Mouse (Mus musculus): ENCODE measurements around the gene Dync1i1.
A peak's percentile ranks its signal among the peaks of the same experiment; 100 is the strongest.

Dync1i1 gene

GRCm38 (mm10) chr6:5976241-5976640, 250.8 kb downstream of the Dync1i1 start:
- no peak for DNase-seq

- peak; percentile 12 for DNase-seq
Observed at GRCm38 (mm10) chr6:5977238-5977920, 251.9 kb downstream of the Dync1i1 start.

DNA sequence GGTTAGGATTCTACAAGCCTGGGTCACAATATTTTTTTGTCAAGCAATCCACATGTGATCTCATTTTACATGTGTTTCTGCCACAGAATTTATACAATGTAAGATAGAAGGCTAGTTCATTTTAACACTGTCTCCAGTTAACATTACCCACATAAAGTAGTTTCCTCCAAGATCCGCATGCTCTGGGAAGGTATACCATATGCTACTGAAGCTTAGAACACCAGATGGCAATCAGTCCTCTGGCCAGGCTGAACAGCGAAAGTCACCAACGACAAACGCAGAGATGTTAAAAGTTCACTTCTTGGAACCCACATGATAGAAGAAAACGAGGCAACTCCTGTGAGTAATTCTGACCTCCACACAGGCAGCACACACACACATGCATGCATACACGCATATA, 265.8 kb downstream of the Dync1i1 start:
- no peak for DNase-seq

DNA sequence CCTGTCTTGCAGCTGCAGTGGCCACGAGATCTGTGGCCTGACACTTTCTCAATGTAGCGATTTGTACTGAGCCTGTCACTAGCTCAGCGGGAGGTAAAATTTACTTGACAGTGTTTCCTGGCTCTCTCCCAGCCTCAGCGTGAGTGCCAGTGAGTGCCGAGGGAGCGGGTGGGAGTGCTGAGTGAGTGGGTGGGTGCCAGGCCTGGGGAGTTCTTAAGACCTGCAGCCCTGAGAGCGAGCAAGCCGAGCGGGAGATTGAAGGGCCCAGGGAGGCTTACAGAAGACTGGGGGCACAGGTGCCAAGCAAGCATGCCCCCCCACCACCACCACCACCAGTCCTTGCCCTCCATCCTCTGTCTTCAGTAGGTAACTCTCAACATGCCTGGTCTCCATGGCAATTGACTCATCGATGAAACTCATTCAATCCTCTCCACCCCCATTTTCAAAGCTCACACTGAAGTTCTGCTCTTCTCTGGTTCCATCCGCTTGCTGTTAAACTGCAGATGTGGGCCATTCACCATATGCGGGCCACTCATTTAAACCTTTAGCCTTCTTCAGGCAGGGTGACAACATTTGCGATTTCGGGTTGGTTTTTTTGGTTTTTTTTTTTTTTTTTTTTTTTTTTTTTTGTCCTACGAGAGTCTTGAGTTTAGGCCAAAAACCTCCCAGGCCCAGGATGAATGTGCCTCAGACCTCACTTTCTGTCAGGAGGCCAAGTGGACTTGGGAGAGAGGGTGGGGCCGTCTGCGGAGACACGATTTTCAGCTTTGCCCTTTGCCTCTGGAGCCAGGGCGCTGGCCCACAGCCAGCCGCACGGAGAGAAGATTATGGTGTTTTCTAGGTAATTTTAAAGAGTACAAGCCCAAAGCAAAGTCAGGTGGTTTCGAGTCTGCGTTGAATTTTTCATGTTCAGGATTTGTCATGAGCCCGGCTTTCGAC, 266.6 kb downstream of the Dync1i1 start:
- DNase-seq, result peak; percentile 88

GRCm38 (mm10) chr6:5993056-5993455, 267.6 kb downstream of the Dync1i1 start:
- DNase-seq, result no peak

DNA sequence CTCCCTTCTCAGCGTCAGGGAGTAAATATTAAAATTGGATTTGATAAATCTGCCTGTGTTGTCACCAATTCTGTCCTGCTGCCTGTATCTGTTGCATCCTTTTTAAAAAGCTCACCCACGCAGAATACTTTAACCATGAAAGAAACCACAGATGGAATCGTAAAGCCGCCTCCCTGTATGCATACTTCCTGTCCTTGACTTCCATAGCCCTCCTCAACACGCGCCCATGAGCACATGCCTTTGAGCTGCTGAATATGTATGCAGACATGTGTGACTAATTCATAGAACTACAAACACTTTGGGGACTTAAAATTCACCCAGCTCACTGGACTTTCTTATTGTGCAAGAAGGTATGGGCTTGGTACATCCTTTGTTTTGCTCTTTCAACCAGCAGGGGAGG, 272.1 kb downstream of the Dync1i1 start:
- DNase-seq, result no peak

DNA sequence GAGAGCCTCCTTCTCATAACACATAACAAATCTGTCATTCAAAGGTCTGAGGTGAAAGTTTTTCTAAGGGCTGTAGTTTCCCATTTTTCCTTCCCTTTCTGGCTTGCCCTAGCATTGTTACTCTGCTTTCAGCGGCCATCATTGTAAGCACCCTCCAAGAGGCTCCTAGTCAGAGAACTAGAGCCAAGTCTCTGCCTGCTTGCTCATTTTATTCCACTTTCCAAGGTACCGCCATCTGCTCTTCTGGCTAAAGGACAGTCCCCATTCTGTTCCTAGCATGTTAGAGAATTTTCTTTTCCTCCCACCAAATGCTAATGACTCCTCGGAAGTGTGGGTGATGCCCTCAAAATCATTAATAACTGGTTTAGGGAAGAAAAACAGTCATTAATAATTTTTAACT, 276.6 kb downstream of the Dync1i1 start:
- DNase-seq, result no peak

DNA sequence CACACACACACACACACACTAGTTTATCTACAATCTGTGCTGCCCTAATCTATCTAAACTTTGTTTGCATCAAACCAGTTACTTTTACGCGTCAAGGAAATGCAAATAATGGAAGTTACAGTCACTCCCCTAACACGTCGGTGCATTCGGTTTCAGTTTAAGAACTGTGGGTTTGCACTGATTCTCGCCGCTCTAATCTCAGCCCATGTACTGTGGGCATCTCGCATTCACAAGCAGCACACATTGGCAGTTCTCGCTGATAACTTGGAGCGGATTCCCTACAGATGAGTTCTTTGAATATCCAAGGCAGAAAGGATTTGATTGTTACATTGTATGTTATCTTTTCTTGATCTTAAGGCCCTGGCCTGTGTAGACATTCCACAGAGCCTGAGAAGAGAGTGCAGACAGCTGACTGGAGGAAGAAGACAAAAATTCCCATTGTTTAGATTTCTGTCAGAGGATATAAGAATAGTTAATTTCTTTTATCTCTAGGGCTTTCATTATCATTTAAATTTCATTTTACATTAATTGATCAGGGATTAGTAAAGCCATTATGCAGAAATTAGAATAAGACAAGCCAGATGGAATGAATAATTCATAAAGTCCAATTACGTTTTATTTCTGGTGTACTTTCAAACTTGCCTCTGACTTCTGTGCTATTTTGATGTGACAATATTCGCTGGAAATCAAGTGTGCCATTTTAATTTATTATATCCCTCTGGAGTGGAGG, 279.5 kb downstream of the Dync1i1 start:
- DNase-seq, result no peak

DNA sequence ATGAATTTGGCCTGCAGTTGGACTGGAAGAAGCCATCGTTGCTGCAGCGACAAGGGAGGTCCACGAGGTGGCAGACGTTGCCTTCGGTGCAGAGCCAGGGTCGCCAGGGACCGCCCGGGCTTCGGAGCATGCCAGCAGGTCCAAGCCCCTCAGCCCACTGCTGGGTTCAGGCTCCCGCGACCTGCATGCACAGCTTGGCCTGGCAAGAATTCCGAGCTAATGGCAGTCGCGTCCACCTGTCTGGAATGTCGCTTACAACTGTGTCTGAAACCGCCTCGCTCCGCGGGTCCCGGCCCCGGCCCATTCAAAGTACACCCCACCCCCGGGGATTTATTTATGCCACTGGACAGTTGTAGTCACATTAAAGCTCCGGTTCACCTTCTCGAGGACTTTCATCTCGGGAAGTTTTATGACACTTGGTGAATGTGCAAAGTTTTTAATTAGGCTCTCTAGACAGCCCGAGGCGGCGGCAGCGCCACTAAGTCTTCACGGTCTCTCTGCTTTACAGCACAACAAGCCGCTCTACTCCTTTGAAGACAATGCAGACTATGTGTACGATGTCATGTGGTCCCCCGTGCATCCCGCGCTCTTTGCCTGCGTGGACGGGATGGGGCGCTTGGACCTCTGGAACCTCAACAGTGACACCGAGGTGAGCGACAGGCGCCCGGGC, 280.5 kb downstream of the Dync1i1 start:
- peak; percentile 80 for DNase-seq

DNA sequence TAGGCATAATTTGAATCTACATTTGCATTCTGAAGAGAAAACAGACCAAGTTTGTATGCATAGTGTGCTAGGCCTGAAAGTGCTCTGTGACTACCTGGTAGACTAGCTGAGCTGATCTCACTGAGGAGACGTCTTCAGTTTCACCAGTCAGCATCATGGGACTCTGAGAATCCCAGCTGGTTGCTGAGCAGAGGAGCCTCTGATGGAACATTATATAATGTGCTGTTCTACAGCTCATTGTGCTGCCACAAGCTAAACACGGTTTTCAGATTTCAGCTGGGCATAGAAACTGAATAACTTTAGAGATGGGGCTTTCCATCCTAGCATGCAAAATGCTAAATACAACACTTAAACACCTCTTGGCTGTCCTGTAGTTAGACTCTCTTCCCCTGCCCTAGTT, 285.9 kb downstream of the Dync1i1 start:
- no peak for DNase-seq

- no peak for DNase-seq
Observed at GRCm38 (mm10) chr6:6015616-6016015, 290.2 kb downstream of the Dync1i1 start.

- no peak for DNase-seq
Observed at GRCm38 (mm10) chr6:6016931-6017330, 291.5 kb downstream of the Dync1i1 start.

- no peak for DNase-seq
Observed at GRCm38 (mm10) chr6:6023976-6024375, 298.5 kb downstream of the Dync1i1 start.

GRCm38 (mm10) chr6:6027664-6028063, 302.2 kb downstream of the Dync1i1 start:
- DNase-seq, result no peak

- no peak for DNase-seq
Observed at GRCm38 (mm10) chr6:6038773-6039550, 313.5 kb downstream of the Dync1i1 start.

DNA sequence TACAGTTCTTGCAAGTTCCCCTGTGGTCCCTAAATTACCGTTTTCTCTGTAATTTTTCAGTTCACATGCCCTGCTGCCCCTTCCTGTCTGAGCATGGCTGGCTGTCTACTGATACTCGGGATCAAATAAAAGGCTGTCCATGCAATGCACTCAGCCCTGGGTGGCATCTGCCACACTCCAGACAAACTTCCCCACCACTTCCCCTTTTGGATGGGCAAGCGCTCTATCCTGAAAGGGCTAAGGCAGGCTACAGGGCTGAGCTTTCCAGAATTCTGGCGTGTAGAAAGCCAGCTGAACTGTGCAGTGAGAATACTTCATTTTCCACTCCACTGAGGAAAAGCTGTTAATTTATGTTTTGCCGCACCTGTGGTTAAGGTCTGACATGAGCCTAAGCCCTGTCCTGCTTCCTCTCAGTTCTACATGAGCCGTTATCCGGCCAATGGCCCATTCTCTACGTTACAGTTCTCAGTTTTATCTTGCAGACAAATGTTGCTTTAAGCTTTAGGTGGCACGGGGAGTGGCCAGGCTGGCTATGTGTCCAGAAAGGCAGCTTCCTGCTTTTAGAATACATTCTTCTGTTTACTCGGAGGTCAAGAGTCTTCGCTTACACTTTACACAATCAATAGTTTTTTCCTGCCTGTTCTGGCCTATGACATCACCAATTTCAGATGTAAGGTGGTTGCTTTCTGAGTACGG, 321.4 kb downstream of the Dync1i1 start:
- DNase-seq, result no peak

- DNase-seq, result no peak
Observed at GRCm38 (mm10) chr6:6052696-6053095, 327.3 kb downstream of the Dync1i1 start.

GRCm38 (mm10) chr6:6053946-6054345, 328.5 kb downstream of the Dync1i1 start:
- peak; percentile 30 for DNase-seq

DNA sequence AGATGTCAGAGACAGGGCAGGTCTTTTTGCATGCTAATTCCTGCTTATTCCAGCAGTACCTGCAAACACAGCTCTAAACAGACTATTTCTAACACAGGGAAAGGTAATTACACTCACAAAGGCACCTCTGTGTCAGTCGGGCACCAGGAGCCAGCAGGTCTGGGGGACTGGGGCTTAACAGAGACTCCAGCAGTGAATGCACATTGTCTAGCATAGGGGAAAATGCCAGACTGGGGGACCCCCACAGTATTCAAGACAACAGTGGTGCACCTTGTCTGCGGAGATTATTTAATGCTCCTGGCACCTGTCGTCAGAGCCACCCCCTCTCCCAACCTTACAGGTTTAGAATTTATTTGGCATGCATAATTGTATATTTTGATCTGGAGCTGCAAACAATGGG, 333.1 kb downstream of the Dync1i1 start:
- no peak for DNase-seq

DNA sequence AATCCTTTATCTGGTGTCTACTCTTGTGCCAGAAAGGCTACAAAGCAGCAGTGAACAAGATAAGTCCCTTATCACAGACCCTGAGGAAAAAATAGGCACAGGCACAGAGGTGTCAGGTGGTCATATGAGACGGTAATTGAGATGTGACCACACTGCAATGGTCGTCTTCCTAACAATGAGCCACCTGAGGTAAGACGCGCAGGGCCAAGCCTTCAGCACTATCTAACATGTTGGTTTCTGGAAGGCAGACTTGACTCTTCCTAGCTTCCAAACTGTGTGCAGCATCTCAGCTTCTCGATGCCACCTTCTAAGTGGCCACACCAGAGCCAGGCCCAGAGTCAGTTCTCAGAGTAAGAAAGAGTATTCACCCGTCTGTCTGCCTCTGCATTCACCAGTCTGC, 341.8 kb downstream of the Dync1i1 start:
- DNase-seq, result no peak

- no peak for DNase-seq
Observed at GRCm38 (mm10) chr6:6070015-6070414, 344.6 kb downstream of the Dync1i1 start.

Measured in kidney, postnatal 14 days (tissue).